Mouse (Mus musculus) midbrain, postnatal 0 days (tissue): ENCODE data around the gene Ctsd. TPM values are rescaled to one million over a fixed set of nuclear protein-coding genes. Genes with fewer than 3 reads are reported as not detected.

ENCODE experiments used
- ATAC-seq: fragments of 200-750 bp; cut with Nextera tagmentation; 2 replicates; pipeline ENCODE4 v1.8.0; 2017; ENCODE audit warnings: moderate number of reproducible peaks, mild to moderate bottlenecking, moderate TSS enrichment, moderate library complexity; ENCODE audit not compliant: low FRiP score
- DNase-seq: peaks from one replicate; pipeline ENCODE4 v3.0.0-alpha.2; 2015; ENCODE audit warnings: low spot score
- H3K27ac ChIP-seq: fragments of 300-500 bp; sonication (generic); 2 replicates; pipeline ENCODE4 v1.5.1; 2014; ENCODE audit warnings: low read depth, mild to moderate bottlenecking, low read length, mixed read lengths
- H3K27me3 ChIP-seq: fragments of 300-500 bp; sonication (generic); 2 replicates; pipeline ENCODE4 v1.6.1; 2014; ENCODE audit warnings: low read length, control low read depth, mixed read lengths; ENCODE audit not compliant: insufficient read depth
- H3K36me3 ChIP-seq: fragments of 300-500 bp; sonication (generic); 2 replicates; pipeline ENCODE4 v1.6.1; 2014; ENCODE audit warnings: low read length, control low read depth, mixed read lengths; ENCODE audit not compliant: insufficient read depth
- H3K4me1 ChIP-seq: fragments of 300-500 bp; sonication (generic); 2 replicates; pipeline ENCODE4 v1.6.1; 2014; ENCODE audit warnings: mild to moderate bottlenecking, control low read depth, antibody characterized with exemption, low read length, mixed read lengths; ENCODE audit not compliant: insufficient read depth
- H3K4me2 ChIP-seq: fragments of 300-500 bp; sonication (generic); 2 replicates; pipeline ENCODE4 v1.6.1; 2014; ENCODE audit warnings: low read depth, mild to moderate bottlenecking, low read length, mixed read lengths; ENCODE audit not compliant: poor library complexity, severe bottlenecking
- H3K4me3 ChIP-seq: fragments of 300-500 bp; sonication (generic); 2 replicates; pipeline ENCODE4 v1.5.1; 2014; ENCODE audit warnings: low read depth, mild to moderate bottlenecking, low read length, moderate library complexity
- H3K9ac ChIP-seq: fragments of 300-500 bp; sonication (generic); replicated peaks from 2 replicates; pipeline ENCODE4 v1.6.1; 2014; ENCODE audit warnings: mild to moderate bottlenecking, low read length, moderate library complexity, mixed read lengths; ENCODE audit not compliant: poor library complexity, severe bottlenecking
- H3K9me3 ChIP-seq: fragments of 300-500 bp; sonication (generic); 2 replicates; pipeline ENCODE4 v1.6.1; 2016; ENCODE audit warnings: low read length, control low read depth
- CTCF ChIP-seq: IDR thresholded peaks from 2 replicates; pipeline ENCODE4 v1.5.1; 2016; ENCODE audit warnings: antibody characterized with exemption, mild to moderate bottlenecking
- WGBS: fragments of 180-500 bp; shearing (Covaris S2); extraction: QIAGEN DNeasy Blood & Tissue Kit; methylation state at CpG from one replicate; pipeline ENCODE4 v1.1.7; 2014; 5-methylcytosine and 5-hydroxymethylcytosine counted together
- polyA plus RNA-seq: library from polyadenylated mRNA; unstranded; fragments of >200 nt; fragmentation: Nextera tagmentation; extraction: Ambion mirVana; gene quantifications from 2 replicates; pipeline ENCODE4 v1.2.1, GENCODE M21; 2015
- total RNA-seq: library from RNA; depleted of rRNA; stranded (reverse); fragments of >200 nt; gene quantifications from 2 replicates; pipeline ENCODE4 v1.2.3, GENCODE M21; 2014

Gene Ctsd
- total and polyA plus RNA-seq, 2 experiments from 2014 or later, result 320 to 652 TPM

GRCm38 (mm10) chr7:142373641-142374412, 14.0 kb downstream of the Ctsd start, which contains the start of gene Ifitm10:
Gene Ifitm10 (minus strand): TSS chr7:142373753.
- Histone ChIP-seq H3K9me3 (no peaks in the 10 kb centered on the region), H3K4me1 (no peaks in the 10 kb centered on the region), H3K27me3 (peaks cover 23% of the 10 kb centered on the region; the same call in 1 of the 2 replicates), H3K36me3 (peaks cover 26% of the 10 kb centered on the region), H3K4me2 (peak within 1 kb of the TSS; percentile 87), H3K4me3 (peak within 1 kb of the TSS; percentile 55; the same call in 1 of the 2 replicates), H3K9ac (no peak within 1 kb of the TSS), H3K27ac (no peak within 1 kb of the TSS)
- TF ChIP-seq CTCF, result no peak
- WGBS, result 73% methylated on average over 8 of the region's 8 CpGs
- DNase-seq (no peak), ATAC-seq (no peak)

GRCm38 (mm10) chr7:142373039-142373438, 14.8 kb downstream of the Ctsd start:
- TF ChIP-seq CTCF, result no peak
- H3K27ac ChIP-seq, result no peak overlapping the region
- no peak overlapping the region for H3K4me3 ChIP-seq
- no peak overlapping the region for H3K9ac ChIP-seq
- H3K9me3 ChIP-seq, result no peaks in the 10 kb centered on the region
- 81% methylated on average over 5 of the region's 5 CpGs for WGBS
- ATAC-seq, result no peak
- H3K4me2 ChIP-seq, result no peak overlapping the region
- no peaks in the 10 kb centered on the region for H3K4me1 ChIP-seq
- DNase-seq, result no peak
- H3K27me3 ChIP-seq, result peaks cover 23% of the 10 kb centered on the region; the same call in 1 of the 2 replicates
- peaks cover 21% of the 10 kb centered on the region for H3K36me3 ChIP-seq

GRCm38 (mm10) chr7:142371768-142372661, 15.8 kb downstream of the Ctsd start:
- H3K9me3 ChIP-seq, result no peaks in the 10 kb centered on the region
- DNase-seq, result peak; percentile 30
- TF ChIP-seq CTCF, result no peak
- peak overlapping the region; percentile 87 for H3K4me2 ChIP-seq
- H3K9ac ChIP-seq, result peak overlapping the region; percentile 56; the same call in 1 of the 2 replicates
- peak overlapping the region; percentile 55 for H3K4me3 ChIP-seq
- H3K27ac ChIP-seq, result no peak overlapping the region
- no peaks in the 10 kb centered on the region for H3K4me1 ChIP-seq
- ATAC-seq, result no peak
- peaks cover 23% of the 10 kb centered on the region; the same call in 1 of the 2 replicates for H3K27me3 ChIP-seq
- WGBS, result 2% methylated on average over 64 of the region's 64 CpGs
- peaks cover 14% of the 10 kb centered on the region for H3K36me3 ChIP-seq

- peak overlapping the region; percentile 87 for H3K4me2 ChIP-seq
- 22% methylated on average over 11 of the region's 11 CpGs for WGBS
- ATAC-seq, result no peak
Observed at GRCm38 (mm10) chr7:142371398-142371767, 16.5 kb downstream of the Ctsd start.

GRCm38 (mm10) chr7:142370937-142371336, 16.9 kb downstream of the Ctsd start:
- no peaks in the 10 kb centered on the region for H3K4me1 ChIP-seq
- ATAC-seq (no peak), DNase-seq (no peak)
- no peak for TF ChIP-seq CTCF
- H3K27me3 ChIP-seq, result peaks cover 23% of the 10 kb centered on the region; the same call in 1 of the 2 replicates
- 81% methylated on average over 18 of the region's 18 CpGs for WGBS
- no peak overlapping the region for H3K9ac ChIP-seq
- no peaks in the 10 kb centered on the region for H3K9me3 ChIP-seq
- no peak overlapping the region for H3K27ac ChIP-seq
- H3K4me2 ChIP-seq, result peak overlapping the region; percentile 87
- peak overlapping the region; percentile 55; the same call in 1 of the 2 replicates for H3K4me3 ChIP-seq
- peaks cover 3% of the 10 kb centered on the region; the same call in 1 of the 2 replicates for H3K36me3 ChIP-seq

More at GRCm38 (mm10) chr7:142371398-142371767, 16.5 kb downstream of the Ctsd start:
- H3K4me3 ChIP-seq, result peak overlapping the region; percentile 55
- H3K27me3 ChIP-seq, result peaks cover 23% of the 10 kb centered on the region; the same call in 1 of the 2 replicates
- peaks cover 8% of the 10 kb centered on the region; the same call in 1 of the 2 replicates for H3K36me3 ChIP-seq
- H3K9ac ChIP-seq, result peak overlapping the region; percentile 56; the same call in 1 of the 2 replicates
- TF ChIP-seq CTCF, result no peak
- H3K9me3 ChIP-seq, result no peaks in the 10 kb centered on the region
- no peak overlapping the region for H3K27ac ChIP-seq
- H3K4me1 ChIP-seq, result no peaks in the 10 kb centered on the region
- DNase-seq, result peak; percentile 36
